24 mouse cellular contexts compared by ENCODE assay signal in genomic region chr12:83701608-83702007, GRCm38 (mm10). TPM values are rescaled to one million over a fixed set of nuclear protein-coding genes. Genes with fewer than 3 reads are reported as not detected.
DNase-seq lines count a peak whose midpoint lies in the region; ATAC-seq and TF ChIP-seq lines count a peak whose summit lies in the region.
"Had no signal": no experiment of that assay in that cellular context is flagged by ENCODE, and none has a peak within 500 bp of the region (broad histone marks: within the 10 kb centered on the region; RNA-seq: fewer than 3 reads in every experiment).

No protein-coding gene starts in this region.

- TF ChIP-seq CTCF in MEL (IDR thresholded peaks at IDR 0.05 in 2 of 3, conservative IDR thresholded peaks at IDR 0.05 in 1 of 3; ENCODE audit: control insufficient read depth in 1 of 3, insufficient read depth in 1 of 3, low read depth in 2 of 3, low read length in 3 of 3, poor library complexity in 1 of 3, severe bottlenecking in 1 of 3), result no peak

- H3K4me1 ChIP-seq in heart, embryonic 10.5 days, result 0 out of 2 replicates have a peak, but pooled peaks cover 6% of the 10 kb centered on the region
- H3K4me1 ChIP-seq in MEL (ENCODE audit: control insufficient read depth in 1 of 2, insufficient read depth in 2 of 2, low read length in 2 of 2), result peaks cover 0 to 4% of the 10 kb centered on the region in 2 experiments; a peak in 2 of 4 replicates
- H3K4me1 ChIP-seq: embryonic facial prominence, embryonic 10.5 days; embryonic facial prominence, embryonic 12.5 days had no signal

- H3K79me2 ChIP-seq in MEL (ENCODE audit: control insufficient read depth, insufficient read depth, low read length, poor library complexity), result peaks cover 13% of the 10 kb centered on the region; the same call in 1 of the 2 replicates

- 0 out of 2 replicates have a peak, but pooled peaks have one; percentile 29 for ATAC-seq in erythroblast, adult 5-6 weeks (replicated peaks; ENCODE audit: low FRiP score, poor library complexity, severe bottlenecking)
- ATAC-seq: activated CD4-positive, CD25-positive, alpha-beta regulatory T cell, adult 4 months; forebrain, embryonic 14.5 days; forebrain, embryonic 16.5 days had no signal

- peak; percentile 59 for DNase-seq in heart, embryonic 10.5 days (ENCODE audit: low spot score)
- no peak for DNase-seq in heart, postnatal 4 days
- peak; percentile 14 for DNase-seq in ES-CJ7 (ENCODE audit: low read depth, low spot score)
- no peak for DNase-seq in MEL (ENCODE audit: low read depth, low spot score)
- DNase-seq in cerebellum, postnatal 14 days, result no peak
- DNase-seq in cerebellum, postnatal 4 days (ENCODE audit: low spot score in 2 of 2), result no peak
- DNase-seq: adrenal gland, adult 8-10 months; adrenal gland, postnatal 14 days; adrenal gland, postnatal 36 days; cerebellum, adult 11-12 months; cerebellum, adult 2 months; cerebellum, adult 9-10 months; cerebellum, postnatal 10 days; cerebellum, postnatal 36 days had no signal

- TF ChIP-seq POLR2A in MEL (IDR thresholded peaks at IDR 0.05; ENCODE audit: control insufficient read depth in 1 of 2, insufficient read depth in 1 of 2, low read depth in 1 of 2, low read length in 2 of 2, poor library complexity in 1 of 2), result no peak

- H3K4me3 ChIP-seq in heart, embryonic 10.5 days, result no peak overlapping the region
- no peak overlapping the region for H3K4me3 ChIP-seq in MEL (ENCODE audit: control insufficient read depth in 1 of 2, insufficient read depth in 1 of 2, low read depth in 2 of 2, low read length in 2 of 2)
- H3K4me3 ChIP-seq: embryonic facial prominence, embryonic 10.5 days; embryonic facial prominence, embryonic 12.5 days; erythroblast, embryonic 14.5 days; forebrain, embryonic 10.5 days; forebrain, embryonic 12.5 days had no signal

- H3K27ac ChIP-seq in heart, embryonic 10.5 days, result no peak overlapping the region
- H3K27ac ChIP-seq in MEL (ENCODE audit: control insufficient read depth, low read depth, low read length), result no peak overlapping the region
- H3K27ac ChIP-seq: embryonic facial prominence, embryonic 10.5 days; embryonic facial prominence, embryonic 12.5 days; forebrain, embryonic 10.5 days; forebrain, embryonic 12.5 days had no signal

- H3K9ac ChIP-seq in MEL (ENCODE audit: control insufficient read depth, low read depth, low read length, poor library complexity, severe bottlenecking), result no peak overlapping the region
- H3K9ac ChIP-seq: embryonic facial prominence, embryonic 12.5 days; forebrain, embryonic 12.5 days had no signal

- TF ChIP-seq RAD21 in MEL (IDR thresholded peaks at IDR 0.05; ENCODE audit: low read depth, low read length), result no peak

- H3K9me3 ChIP-seq in heart, embryonic 10.5 days, result no peaks in the 10 kb centered on the region
- H3K9me3 ChIP-seq in MEL (replicated peaks; ENCODE audit: insufficient read depth, low read length), result no peaks in the 10 kb centered on the region
- H3K9me3 ChIP-seq: embryonic facial prominence, embryonic 10.5 days; embryonic facial prominence, embryonic 12.5 days; forebrain, embryonic 10.5 days; forebrain, embryonic 12.5 days; G1E had no signal

- peaks cover 39% of the 10 kb centered on the region for H3K36me3 ChIP-seq in heart, embryonic 10.5 days
- peaks cover 10 to 11% of the 10 kb centered on the region in 2 experiments for H3K36me3 ChIP-seq in MEL (ENCODE audit: control insufficient read depth in 1 of 2, insufficient read depth in 2 of 2, low read length in 2 of 2)

- no peak for TF ChIP-seq EP300 in MEL (IDR thresholded peaks at IDR 0.05; ENCODE audit: low read depth in 1 of 2, low read length in 2 of 2)

- H3K27me3 ChIP-seq in heart, embryonic 10.5 days (ENCODE audit: insufficient read depth, poor library complexity, severe bottlenecking), result no peaks in the 10 kb centered on the region
- no peaks in the 10 kb centered on the region for H3K27me3 ChIP-seq in MEL (ENCODE audit: control insufficient read depth in 1 of 2, insufficient read depth in 2 of 2, low read length in 2 of 2)
- H3K27me3 ChIP-seq: embryonic facial prominence, embryonic 12.5 days; forebrain, embryonic 12.5 days had no signal

- WGBS in heart, embryonic 10.5 days, result 90% methylated on average over 7 of the region's 7 CpGs

TF ChIP-seq in MEL, 35 proteins besides CTCF, POLR2A, EP300 and RAD21:
- TF ChIP-seq TBP (IDR thresholded peaks at IDR 0.05; ENCODE audit: low read depth, low read length) (0 out of 2 replicates have a peak, but pooled peaks have one; percentile 26), SMC3 (IDR thresholded peaks at IDR 0.05; ENCODE audit: low read depth, low read length) (no peak), MAZ (IDR thresholded peaks at IDR 0.05; ENCODE audit: low read depth, low read length) (no peak)

RNA-seq across cellular contexts. Expression of gene Psen1, which starts 13.7 kb away (rescaled TPM):
- 52.9 and 60.4 TPM in 2 replicates for polyA plus RNA-seq in heart, embryonic 10.5 days (2016; fragmentation: Nextera tagmentation; extraction: Ambion mirVana)
- total RNA-seq in heart, postnatal 4 days (2021), result 10 to 100 TPM; 43.7 to 44.7 TPM
- 45.4 and 47.5 TPM in 2 replicates for total RNA-seq in MEL (2012; rRNA removed)
- 10 to 100 TPM in 1 of 2 experiments, not detected in 1; 63.5 TPM for polyA plus RNA-seq in MEL (2012; ENCODE audit: insufficient read depth in 1 of 2, insufficient read length in 2 of 2, low read depth in 1 of 2, low replicate concordance in 2 of 2, missing spikeins in 1 of 2)
- 26.7 and 42.2 TPM in 2 replicates for total RNA-seq in erythroblast, adult 5-6 weeks (2015; ENCODE audit: low replicate concordance)
- total RNA-seq in erythroblast, adult 5-6 weeks (2017; ENCODE audit: low replicate concordance), result 22.0 and 24.4 TPM in 2 replicates

Comparison
In these comparisons a context has a peak if more than half of its experiments do, and no peak if none do; other contexts are left out.
1. DNase-seq: peak in heart, embryonic 10.5 days (single experiment) and ES-CJ7 (single experiment); none in heart, postnatal 4 days (single experiment), MEL (single experiment), cerebellum, postnatal 14 days (0 of 2) and cerebellum, postnatal 4 days (0 of 2).